Mouse (Mus musculus) adrenal gland, adult 2 months (tissue): Measurements from ENCODE around the gene Sppl2b. TPM values are rescaled to one million over a fixed set of nuclear protein-coding genes. Genes with fewer than 3 reads are reported as not detected.
"Not testable (repeated sequence)": the region's sequence is repeated elsewhere in the genome, so short reads cannot be mapped to it uniquely, and the experiment has no call there.

Source experiments
- DNase-seq: peaks from one replicate; pipeline ENCODE4 v3.0.0; 2021
- polyA plus RNA-seq: library from polyadenylated mRNA; depleted of rRNA; stranded (reverse); fragments of >200 nt; gene quantifications from 2 replicates; pipeline ENCODE4 v1.2.3, GENCODE M21; 2012
- total RNA-seq, 2 experiments: library from RNA; stranded (reverse); gene quantifications; 2 replicates each; pipeline ENCODE4 v1.2.3; 2021

Sppl2b gene
- total and polyA plus RNA-seq, 3 experiments = 28.5 to 116 (median 35.2) TPM

- DNase-seq = no peak
Observed at GRCm38 (mm10) chr10:80823847-80824643, 31.0 kb upstream of the Sppl2b start.

- no peak for DNase-seq
Observed at GRCm38 (mm10) chr10:80824827-80825226, 30.2 kb upstream of the Sppl2b start.

GRCm38 (mm10) chr10:80826151-80827062, 28.7 kb upstream of the Sppl2b start, which contains the start of gene Oaz1:
Oaz1 (plus strand) TSS chr10:80826656.
- peak; percentile 99 for DNase-seq

- DNase-seq = no peak
Observed at GRCm38 (mm10) chr10:80827063-80827869, 27.8 kb upstream of the Sppl2b start.

GRCm38 (mm10) chr10:80827870-80828420, 27.1 kb upstream of the Sppl2b start:
- no peak for DNase-seq

- not testable (repeated sequence) for DNase-seq
Observed at GRCm38 (mm10) chr10:80828587-80828986, 26.5 kb upstream of the Sppl2b start.

GRCm38 (mm10) chr10:80829359-80830278, 25.5 kb upstream of the Sppl2b start:
- DNase-seq = no peak

GRCm38 (mm10) chr10:80831136-80831535, 23.9 kb upstream of the Sppl2b start:
- DNase-seq = peak; percentile 80

- no peak for DNase-seq
Observed at GRCm38 (mm10) chr10:80832818-80833217, 22.3 kb upstream of the Sppl2b start.

GRCm38 (mm10) chr10:80835617-80836016, 19.5 kb upstream of the Sppl2b start:
- no peak for DNase-seq

GRCm38 (mm10) chr10:80836949-80837379, 18.1 kb upstream of the Sppl2b start:
- no peak for DNase-seq

- peak; percentile 76 for DNase-seq
Observed at GRCm38 (mm10) chr10:80837827-80838226, 17.2 kb upstream of the Sppl2b start.

- DNase-seq = peak; percentile 81
Observed at GRCm38 (mm10) chr10:80838346-80838912, 16.6 kb upstream of the Sppl2b start.

- peak; percentile 54 for DNase-seq
Observed at GRCm38 (mm10) chr10:80839848-80840247, 15.2 kb upstream of the Sppl2b start.

GRCm38 (mm10) chr10:80841685-80842084, 13.4 kb upstream of the Sppl2b start:
- no peak for DNase-seq

GRCm38 (mm10) chr10:80842334-80842733, 12.7 kb upstream of the Sppl2b start:
- DNase-seq = no peak

- no peak for DNase-seq
Observed at GRCm38 (mm10) chr10:80843087-80843930, 11.8 kb upstream of the Sppl2b start.

GRCm38 (mm10) chr10:80843931-80844547, 11.0 kb upstream of the Sppl2b start, which contains the start of gene Lingo3:
Lingo3 (minus strand) TSS chr10:80844039.
- peak; percentile 63 for DNase-seq
